Mouse (Mus musculus): ENCODE measurements around the gene Zfp866. TPM values are rescaled to one million over a fixed set of nuclear protein-coding genes. Genes with fewer than 3 reads are reported as not detected.

The Zfp866 gene
- 21.6 and 26.2 TPM in 2 replicates for total RNA-seq (2021)
- long read RNA-seq, experiment 1, partial matches to known transcripts: 0 of 8 reads
- long read RNA-seq, experiment 1, other reads (novel, unspliced or antisense): 4 of 8 reads
- long read RNA-seq, experiment 2, partial matches to known transcripts: 0 of 2 reads
- long read RNA-seq, experiment 2, other reads (novel, unspliced or antisense): 1 of 2 reads

- DNase-seq: peak; percentile 94
These were observed at the start of gene Zfp866, which contains the start of gene Atp13a1 for GRCm38 (mm10) chr8:69790773-69791367. Zfp866 (minus strand) TSS chr8:69791178. Atp13a1 (plus strand) TSS chr8:69791163.

- no peak for DNase-seq
These were observed 46.2 kb upstream of the Zfp866 start for GRCm38 (mm10) chr8:69837057-69837682.

- DNase-seq: peak; percentile 88
These were observed 41.4 kb upstream of the Zfp866 start, which contains the start of gene Pbx4 for GRCm38 (mm10) chr8:69832298-69832853. Pbx4 (plus strand) TSS chr8:69832491.

- DNase-seq: no peak
These were observed 35.4 kb upstream of the Zfp866 start for GRCm38 (mm10) chr8:69826371-69826770.

- DNase-seq: peak; percentile 75
These were observed 31.6 kb upstream of the Zfp866 start, which contains the start of gene Lpar2 for GRCm38 (mm10) chr8:69822386-69823191. Lpar2 (plus strand) TSS chr8:69822429.

GRCm38 (mm10) chr8:69821971-69822385, 31.0 kb upstream of the Zfp866 start:
- DNase-seq: peak; percentile 60

GRCm38 (mm10) chr8:69820466-69820865, 29.5 kb upstream of the Zfp866 start:
- no peak for DNase-seq

GRCm38 (mm10) chr8:69815396-69815795, 24.4 kb upstream of the Zfp866 start:
- peak; percentile 70 for DNase-seq

GRCm38 (mm10) chr8:69814881-69815280, 23.9 kb upstream of the Zfp866 start:
- DNase-seq: no peak

- no peak for DNase-seq
These were observed 18.8 kb upstream of the Zfp866 start for GRCm38 (mm10) chr8:69809820-69810219.

GRCm38 (mm10) chr8:69808864-69809403, 18.0 kb upstream of the Zfp866 start:
- DNase-seq: peak; percentile 52

- DNase-seq: peak; percentile 92
These were observed 17.3 kb upstream of the Zfp866 start, which contains the start of gene Gmip for GRCm38 (mm10) chr8:69808094-69808863. Gmip (plus strand) TSS chr8:69808679.

GRCm38 (mm10) chr8:69807236-69807635, 16.3 kb upstream of the Zfp866 start:
- DNase-seq: no peak

- no peak for DNase-seq
These were observed 14.5 kb upstream of the Zfp866 start for GRCm38 (mm10) chr8:69805491-69805890.

- no peak for DNase-seq
These were observed 14.1 kb upstream of the Zfp866 start for GRCm38 (mm10) chr8:69805086-69805485.

- no peak for DNase-seq
These were observed 13.6 kb upstream of the Zfp866 start for GRCm38 (mm10) chr8:69804537-69804936.

- DNase-seq: peak; percentile 1
These were observed 12.4 kb upstream of the Zfp866 start for GRCm38 (mm10) chr8:69803366-69803765.

- DNase-seq: no peak
These were observed 11.2 kb upstream of the Zfp866 start for GRCm38 (mm10) chr8:69802216-69802615.

GRCm38 (mm10) chr8:69801796-69802195, 10.8 kb upstream of the Zfp866 start:
- no peak for DNase-seq

- DNase-seq: no peak
These were observed 9.0 kb upstream of the Zfp866 start for GRCm38 (mm10) chr8:69799946-69800345.

GRCm38 (mm10) chr8:69799261-69799660, 8.3 kb upstream of the Zfp866 start:
- no peak for DNase-seq

Measured in adrenal gland, postnatal 14 days (tissue).